Mouse (Mus musculus): ENCODE results near the gene Amph. TPM values are rescaled to one million over a fixed set of nuclear protein-coding genes. Genes with fewer than 3 reads are reported as not detected.

Gene Amph
- polyA plus RNA-seq, 1 experiment from 2014 or later = 1.3 TPM

DNA sequence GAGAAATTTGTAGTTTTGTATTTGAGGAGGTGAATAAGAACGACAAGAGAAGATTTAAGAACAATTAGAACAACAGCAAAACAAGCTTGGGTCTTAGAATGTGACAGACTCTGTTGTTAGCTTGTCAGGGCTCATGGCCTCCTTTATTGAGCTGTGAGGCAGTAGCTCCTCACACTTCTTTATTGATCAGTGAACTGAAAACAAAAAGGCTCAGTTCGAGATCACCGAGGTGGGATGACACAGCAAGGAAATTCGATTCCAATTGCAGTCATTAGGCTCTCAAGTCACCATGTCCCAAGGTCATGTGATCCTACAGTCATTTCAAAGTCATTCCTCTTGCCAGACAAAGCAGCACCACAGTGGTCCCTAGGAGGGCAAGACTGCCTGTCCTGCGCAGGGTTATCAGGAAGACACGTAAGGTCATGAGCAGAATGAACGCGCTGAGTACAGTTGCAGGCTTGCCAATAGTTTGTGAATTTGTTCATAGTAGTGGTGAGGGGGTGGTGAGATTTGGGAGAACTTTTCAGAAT is 41.2 kb downstream of the Amph start:
- TF ChIP-seq CTCF (IDR thresholded peaks at IDR 0.05; ENCODE audit: low read depth) = no peak
- no peaks in the 10 kb centered on the region for H3K4me1 ChIP-seq (ENCODE audit: insufficient read depth)
- no peak for ATAC-seq (ENCODE audit: insufficient read depth)

DNA sequence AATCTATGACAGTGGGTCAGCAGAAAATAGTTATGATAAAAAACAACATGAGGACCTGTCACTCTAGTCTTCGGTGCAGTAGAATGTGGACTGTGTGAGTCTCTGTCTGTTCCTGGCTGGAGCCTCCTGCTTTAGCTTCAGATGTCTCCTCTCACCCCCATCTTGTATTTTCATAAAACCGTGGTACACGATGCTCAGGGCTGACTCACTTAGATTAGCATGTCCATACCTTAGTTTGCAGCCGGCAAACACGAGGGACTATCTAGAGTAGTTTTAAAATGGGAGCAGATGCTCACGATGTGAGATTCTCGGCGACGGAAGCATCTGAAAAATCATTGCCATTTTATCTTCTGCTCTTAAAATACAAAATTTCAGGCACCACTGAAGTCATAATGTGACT is 54.5 kb downstream of the Amph start:
- 94% methylated on average over 9 of the region's 9 CpGs for WGBS
- Histone ChIP-seq H3K4me3 (ENCODE audit: low read depth, low read length) (no peak overlapping the region), H3K27me3 (ENCODE audit: insufficient read depth, low read length) (no peaks in the 10 kb centered on the region), H3K4me1 (ENCODE audit: insufficient read depth) (no peaks in the 10 kb centered on the region), H3K27ac (ENCODE audit: low read depth) (no peak overlapping the region), H3K9ac (no peak overlapping the region), H3K9me3 (ENCODE audit: low read depth, low read length) (no peaks in the 10 kb centered on the region), H3K36me3 (ENCODE audit: insufficient read depth) (no peaks in the 10 kb centered on the region), H3K4me2 (no peak overlapping the region)
- DNase-seq = no peak
- no peak for ATAC-seq (ENCODE audit: insufficient read depth)
- TF ChIP-seq CTCF (IDR thresholded peaks at IDR 0.05; ENCODE audit: low read depth) = no peak

More for the DNA sequence above, 41.2 kb downstream of the Amph start:
- H3K9me3 ChIP-seq (ENCODE audit: low read depth, low read length) = no peaks in the 10 kb centered on the region
- 67% methylated on average over 8 of the region's 8 CpGs for WGBS
- no peak overlapping the region for H3K9ac ChIP-seq
- H3K27ac ChIP-seq (ENCODE audit: low read depth) = no peak overlapping the region
- H3K27me3 ChIP-seq (ENCODE audit: insufficient read depth, low read length) = no peaks in the 10 kb centered on the region
- no peak overlapping the region for H3K4me3 ChIP-seq (ENCODE audit: low read depth, low read length)
- H3K36me3 ChIP-seq (ENCODE audit: insufficient read depth) = no peaks in the 10 kb centered on the region
- no peak for DNase-seq
- H3K4me2 ChIP-seq = no peak overlapping the region

DNA sequence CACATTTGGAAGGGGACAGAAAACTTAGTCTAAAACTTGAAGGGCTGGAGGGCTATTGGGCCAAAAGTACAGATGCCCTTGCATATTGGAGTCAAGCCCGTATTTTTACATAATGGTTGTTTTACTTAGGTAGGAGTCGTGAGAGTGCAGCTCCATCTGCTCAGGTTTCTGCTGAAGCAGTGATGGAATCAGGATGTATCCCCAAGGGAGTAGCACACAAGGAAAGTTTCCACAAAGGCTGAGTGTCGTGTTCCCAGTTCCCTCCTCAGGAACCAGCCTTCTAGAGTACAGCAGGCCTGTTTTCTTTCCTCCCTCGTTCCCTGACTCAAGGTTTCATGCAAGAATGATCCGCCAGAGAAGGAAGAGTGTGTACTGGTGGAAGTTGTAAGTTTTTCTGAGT is 56.4 kb downstream of the Amph start:
- Histone ChIP-seq H3K9me3 (ENCODE audit: low read depth, low read length) (no peaks in the 10 kb centered on the region), H3K9ac (no peak overlapping the region), H3K4me1 (ENCODE audit: insufficient read depth) (no peaks in the 10 kb centered on the region), H3K4me2 (no peak overlapping the region), H3K27ac (ENCODE audit: low read depth) (no peak overlapping the region), H3K27me3 (ENCODE audit: insufficient read depth, low read length) (no peaks in the 10 kb centered on the region), H3K4me3 (ENCODE audit: low read depth, low read length) (no peak overlapping the region), H3K36me3 (ENCODE audit: insufficient read depth) (no peaks in the 10 kb centered on the region)
- 75% methylated on average over 5 of the region's 5 CpGs for WGBS
- TF ChIP-seq CTCF (IDR thresholded peaks at IDR 0.05; ENCODE audit: low read depth) = no peak
- ATAC-seq (ENCODE audit: insufficient read depth) (no peak), DNase-seq (no peak)

DNA sequence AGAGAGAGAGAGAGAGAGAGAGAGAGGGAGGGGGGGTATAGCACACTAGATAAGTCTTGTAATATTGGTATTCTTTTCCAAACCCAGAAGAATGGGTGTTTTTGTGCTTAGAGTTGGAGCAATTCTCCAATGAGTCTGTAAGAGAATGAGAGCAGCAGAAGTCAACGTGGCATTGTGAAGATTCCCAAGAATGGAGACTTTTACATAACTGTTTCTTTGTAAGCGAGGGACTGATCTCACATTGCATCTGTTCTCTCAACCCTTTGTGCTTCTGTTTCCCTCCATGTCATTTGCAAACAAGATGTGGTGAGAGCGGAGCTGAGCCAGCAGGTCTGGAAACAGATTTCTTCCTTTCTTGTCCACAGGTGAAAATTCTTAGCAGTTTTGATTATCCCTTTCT is 60.4 kb downstream of the Amph start:
- no peak for TF ChIP-seq CTCF (IDR thresholded peaks at IDR 0.05; ENCODE audit: low read depth)
- ATAC-seq (ENCODE audit: insufficient read depth) = no peak
- Histone ChIP-seq H3K9ac (no peak overlapping the region), H3K4me1 (ENCODE audit: insufficient read depth) (no peaks in the 10 kb centered on the region), H3K36me3 (ENCODE audit: insufficient read depth) (no peaks in the 10 kb centered on the region), H3K27me3 (ENCODE audit: insufficient read depth, low read length) (no peaks in the 10 kb centered on the region), H3K4me3 (ENCODE audit: low read depth, low read length) (no peak overlapping the region), H3K9me3 (ENCODE audit: low read depth, low read length) (no peaks in the 10 kb centered on the region), H3K4me2 (no peak overlapping the region), H3K27ac (ENCODE audit: low read depth) (no peak overlapping the region)
- 76% methylated on average over 3 of the region's 3 CpGs for WGBS
- DNase-seq = no peak

DNA sequence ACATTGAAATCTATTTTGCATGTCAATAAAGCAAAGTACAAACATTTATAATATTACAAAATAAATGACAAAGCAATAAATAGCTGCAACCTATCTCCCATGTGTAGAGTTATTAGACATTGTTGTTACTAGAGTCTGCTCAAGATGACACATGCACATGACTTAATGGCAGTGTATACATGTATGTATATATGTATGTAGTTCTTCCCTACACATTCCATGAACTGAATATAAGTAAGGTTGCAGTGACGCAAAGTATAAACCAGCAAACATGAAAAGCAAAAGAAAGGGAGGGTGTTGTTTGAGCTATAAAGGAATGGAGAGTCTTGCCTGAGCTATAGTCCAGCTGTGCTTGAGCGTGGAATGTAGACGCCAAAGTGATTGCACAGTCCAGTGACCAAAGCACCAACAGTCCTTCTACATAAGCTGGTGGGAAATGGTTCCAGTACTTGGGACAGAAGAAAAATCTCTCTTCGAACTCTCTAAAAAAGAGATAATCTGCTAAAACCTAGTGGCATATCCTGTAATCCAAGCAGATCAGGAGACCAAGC is 66.9 kb downstream of the Amph start:
- H3K27ac ChIP-seq (ENCODE audit: low read depth) = no peak overlapping the region
- H3K36me3 ChIP-seq (ENCODE audit: insufficient read depth) = no peaks in the 10 kb centered on the region
- ATAC-seq (ENCODE audit: insufficient read depth) (peak; percentile 80), DNase-seq (peak; percentile 54)
- no peak overlapping the region for H3K4me3 ChIP-seq (ENCODE audit: low read depth, low read length)
- WGBS = 64% methylated on average over 4 of the region's 4 CpGs
- H3K9ac ChIP-seq = no peak overlapping the region
- no peaks in the 10 kb centered on the region for H3K4me1 ChIP-seq (ENCODE audit: insufficient read depth)
- no peaks in the 10 kb centered on the region for H3K9me3 ChIP-seq (ENCODE audit: low read depth, low read length)
- no peak for TF ChIP-seq CTCF (IDR thresholded peaks at IDR 0.05; ENCODE audit: low read depth)
- no peaks in the 10 kb centered on the region for H3K27me3 ChIP-seq (ENCODE audit: insufficient read depth, low read length)
- no peak overlapping the region for H3K4me2 ChIP-seq

DNA sequence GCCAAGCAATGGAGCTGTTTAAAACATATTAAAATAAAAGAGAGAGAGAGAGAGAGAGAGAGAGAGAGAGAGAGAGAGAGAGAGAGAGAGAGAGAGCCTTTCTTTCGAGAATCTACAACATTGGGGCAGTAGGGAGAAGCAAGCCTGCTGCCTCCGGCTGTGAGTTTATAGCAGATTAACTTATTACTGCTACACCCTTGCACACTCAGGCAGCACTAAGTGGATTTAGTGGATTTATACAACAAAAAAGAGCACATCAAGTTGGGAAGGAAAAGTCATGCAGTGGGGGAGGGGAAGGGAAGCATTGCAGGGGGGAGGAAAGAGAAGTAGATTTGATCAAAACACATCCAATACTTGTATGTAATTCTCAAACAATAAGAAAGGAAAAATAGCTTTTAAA is 73.5 kb downstream of the Amph start:
- Histone ChIP-seq H3K36me3 (ENCODE audit: insufficient read depth) (no peaks in the 10 kb centered on the region), H3K4me1 (ENCODE audit: insufficient read depth) (no peaks in the 10 kb centered on the region), H3K9ac (no peak overlapping the region), H3K9me3 (ENCODE audit: low read depth, low read length) (no peaks in the 10 kb centered on the region), H3K27me3 (ENCODE audit: insufficient read depth, low read length) (no peaks in the 10 kb centered on the region), H3K4me3 (ENCODE audit: low read depth, low read length) (no peak overlapping the region), H3K27ac (ENCODE audit: low read depth) (no peak overlapping the region), H3K4me2 (no peak overlapping the region)
- DNase-seq (no peak), ATAC-seq (ENCODE audit: insufficient read depth) (no peak)
- TF ChIP-seq CTCF (IDR thresholded peaks at IDR 0.05; ENCODE audit: low read depth) = no peak
- 73% methylated on average over 2 of the region's 2 CpGs for WGBS

DNA sequence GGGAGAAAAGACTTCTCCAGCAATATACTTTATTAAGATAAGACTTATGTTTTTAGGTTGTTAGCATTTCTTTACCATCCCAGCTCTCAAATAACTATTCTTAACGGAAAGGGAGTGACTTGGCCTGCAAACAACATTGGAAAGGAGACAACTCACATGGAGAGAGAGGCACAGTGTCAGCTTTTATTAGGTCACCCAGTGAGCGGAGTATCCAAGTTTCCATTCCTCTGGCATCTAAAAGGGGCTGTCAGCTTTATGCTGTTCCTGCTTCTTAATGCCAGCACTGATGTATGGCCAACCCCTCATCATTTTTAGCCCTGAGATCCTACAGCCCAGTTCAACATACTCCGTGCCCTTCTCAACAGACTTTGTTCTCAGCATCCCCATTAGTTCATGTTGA is 74.3 kb downstream of the Amph start:
- ATAC-seq (ENCODE audit: insufficient read depth) = no peak

More for the DNA sequence above, 74.3 kb downstream of the Amph start:
- no peaks in the 10 kb centered on the region for H3K36me3 ChIP-seq (ENCODE audit: insufficient read depth)
- H3K4me3 ChIP-seq (ENCODE audit: low read depth, low read length) = no peak overlapping the region
- H3K27ac ChIP-seq (ENCODE audit: low read depth) = no peak overlapping the region
- H3K4me1 ChIP-seq (ENCODE audit: insufficient read depth) = no peaks in the 10 kb centered on the region
- peak; percentile 13 for DNase-seq
- no peak overlapping the region for H3K9ac ChIP-seq
- H3K27me3 ChIP-seq (ENCODE audit: insufficient read depth, low read length) = no peaks in the 10 kb centered on the region
- no peak overlapping the region for H3K4me2 ChIP-seq
- TF ChIP-seq CTCF (IDR thresholded peaks at IDR 0.05; ENCODE audit: low read depth) = no peak
- H3K9me3 ChIP-seq (ENCODE audit: low read depth, low read length) = no peaks in the 10 kb centered on the region
- WGBS = 57% methylated on average over 3 of the region's 3 CpGs
